Mouse (Mus musculus): Measurements from ENCODE around the gene B4galnt2.

B4galnt2 gene

DNA sequence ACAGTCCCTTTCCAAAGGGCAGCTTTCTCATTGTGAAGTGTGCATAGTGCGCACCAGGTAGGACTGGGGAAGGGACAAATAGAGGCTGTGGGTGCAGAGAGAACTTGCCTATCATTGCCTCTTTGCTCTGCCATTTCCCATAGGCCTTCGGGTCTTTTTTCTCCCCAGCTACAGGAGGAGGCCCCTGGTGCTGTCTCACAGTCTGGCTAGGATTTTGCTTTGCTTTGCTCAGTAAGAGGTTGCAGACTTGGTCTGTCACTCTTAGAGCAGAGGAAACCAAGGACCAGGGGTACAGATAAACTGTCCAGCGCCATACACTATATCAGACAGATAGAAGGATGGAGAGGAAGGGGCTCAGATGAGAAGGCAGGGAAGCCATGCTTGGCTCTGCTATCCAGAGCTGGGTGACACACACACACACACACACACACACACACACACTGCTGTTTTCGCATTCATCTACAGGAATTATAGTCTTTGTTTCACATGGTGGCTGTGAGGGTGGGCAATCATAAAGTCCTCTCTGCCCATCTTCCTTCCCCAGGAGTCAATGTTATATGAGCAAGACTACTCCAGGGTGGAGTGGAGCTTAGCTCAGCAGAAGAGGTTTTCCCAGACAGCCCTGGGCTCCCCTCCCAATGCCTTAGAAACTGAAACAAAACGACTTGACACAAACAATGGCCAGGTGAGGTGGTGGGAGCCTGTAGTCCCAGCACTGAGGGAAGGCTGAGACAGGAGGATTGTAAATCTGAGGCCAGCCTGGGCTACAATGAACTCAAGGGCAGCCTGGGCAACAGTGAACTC is 73.8 kb downstream of the B4galnt2 start:
- no peak for DNase-seq (ENCODE audit: low read depth)

DNA sequence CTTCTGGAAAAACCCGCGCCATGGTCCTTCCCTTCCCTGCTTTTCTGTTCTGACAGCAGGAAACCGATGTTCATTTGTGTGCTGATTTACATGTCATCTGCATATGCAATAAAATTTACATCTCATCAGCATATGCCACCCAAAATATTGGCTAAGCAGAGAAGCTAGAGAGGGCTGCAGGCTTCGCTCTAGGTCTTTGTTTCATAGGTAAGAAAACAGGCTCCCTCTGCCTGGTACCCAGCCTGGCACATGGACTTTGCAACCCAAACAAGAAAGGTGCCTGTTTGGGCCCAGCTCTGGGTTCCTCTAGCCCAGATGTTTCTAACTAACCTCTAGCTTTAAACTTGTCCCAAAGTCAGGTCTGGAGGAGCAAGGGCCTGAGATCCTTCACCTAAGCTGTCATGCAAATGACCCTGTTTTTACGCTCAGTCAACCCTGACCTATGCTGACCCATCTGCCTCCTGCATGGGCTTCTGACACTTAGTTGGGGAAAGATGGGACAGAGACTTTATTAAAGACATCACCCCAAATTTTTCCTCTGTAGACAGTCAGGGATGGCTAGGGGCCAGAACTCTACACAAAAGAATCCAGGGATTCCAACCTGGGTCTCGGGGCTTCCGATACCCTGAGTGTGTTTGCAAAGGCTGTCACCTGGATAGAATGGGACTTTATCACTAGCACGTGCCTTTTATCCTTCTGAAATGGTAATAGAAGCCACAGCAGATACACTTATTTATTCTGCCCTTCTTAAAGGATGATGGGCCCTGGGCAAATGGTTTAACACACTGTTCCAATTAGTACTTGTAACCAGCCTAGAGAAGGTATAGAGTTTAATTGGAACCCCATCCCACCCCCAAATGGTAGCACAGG is 75.5 kb downstream of the B4galnt2 start:
- DNase-seq (ENCODE audit: low read depth), result no peak

DNA sequence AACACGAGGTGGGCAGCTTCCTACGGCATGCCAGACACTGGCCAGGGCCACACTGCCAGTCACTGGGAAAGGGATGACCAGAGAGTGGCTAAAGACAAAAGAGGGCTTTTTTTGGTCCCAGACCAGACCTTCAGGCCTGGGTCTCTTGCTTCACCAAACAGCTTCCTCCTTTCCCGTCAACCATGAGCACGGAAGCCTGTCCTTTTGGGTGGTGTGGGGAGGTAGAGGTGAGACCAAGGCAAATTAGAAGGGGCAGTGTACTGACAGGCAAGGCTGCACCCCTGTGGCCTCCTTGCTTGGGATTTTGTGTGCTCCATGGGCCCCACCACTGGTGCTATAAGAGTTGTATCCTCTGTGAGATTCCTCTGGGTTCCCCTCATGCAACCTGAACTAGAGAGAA is 76.1 kb downstream of the B4galnt2 start:
- DNase-seq (ENCODE audit: low read depth), result no peak

DNA sequence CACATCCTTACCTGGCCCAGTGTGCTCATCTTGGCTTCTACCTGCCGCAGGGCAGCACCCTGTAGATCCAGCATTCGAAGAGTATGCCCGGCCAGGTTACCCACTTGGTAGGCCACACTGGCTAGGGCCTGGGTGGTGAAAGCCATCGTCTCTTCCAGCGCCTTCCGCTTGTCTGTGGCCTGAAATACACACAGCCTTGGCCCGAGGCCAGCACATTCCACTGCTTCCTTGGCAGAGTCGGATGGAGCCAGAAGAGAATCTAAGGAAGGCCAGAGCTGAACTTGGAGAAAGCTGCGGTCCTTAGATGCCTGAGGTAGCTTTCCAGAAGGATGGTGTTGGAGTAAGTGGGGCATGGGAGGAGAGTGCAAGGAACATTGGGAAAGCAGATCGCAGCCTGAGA is 77.6 kb downstream of the B4galnt2 start, which contains the start of gene Gngt2:
TSS of gene Gngt2 (plus strand) at position 158 of the 400 bp plus-strand sequence.
- no peak for DNase-seq (ENCODE audit: low read depth)

DNA sequence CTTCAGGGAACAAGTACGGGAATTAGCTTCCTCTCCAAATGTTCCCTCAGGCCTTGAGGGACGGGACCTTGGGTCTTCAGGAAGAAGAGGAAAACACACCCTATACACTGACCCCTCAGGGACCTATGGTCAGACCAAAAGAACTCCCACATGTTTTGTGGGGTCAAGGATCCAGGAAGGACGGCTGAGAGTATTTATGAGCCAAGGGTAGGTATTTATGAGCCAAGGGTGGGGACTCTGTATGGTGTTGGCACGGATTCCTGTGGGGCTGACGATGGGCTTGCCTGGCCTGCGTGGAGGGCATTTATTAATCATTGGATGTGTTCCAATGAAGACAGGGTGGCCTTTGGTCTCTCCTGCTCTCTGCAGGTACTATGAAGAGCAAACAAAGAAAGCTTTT is 78.3 kb downstream of the B4galnt2 start:
- DNase-seq (ENCODE audit: low read depth), result no peak

DNA sequence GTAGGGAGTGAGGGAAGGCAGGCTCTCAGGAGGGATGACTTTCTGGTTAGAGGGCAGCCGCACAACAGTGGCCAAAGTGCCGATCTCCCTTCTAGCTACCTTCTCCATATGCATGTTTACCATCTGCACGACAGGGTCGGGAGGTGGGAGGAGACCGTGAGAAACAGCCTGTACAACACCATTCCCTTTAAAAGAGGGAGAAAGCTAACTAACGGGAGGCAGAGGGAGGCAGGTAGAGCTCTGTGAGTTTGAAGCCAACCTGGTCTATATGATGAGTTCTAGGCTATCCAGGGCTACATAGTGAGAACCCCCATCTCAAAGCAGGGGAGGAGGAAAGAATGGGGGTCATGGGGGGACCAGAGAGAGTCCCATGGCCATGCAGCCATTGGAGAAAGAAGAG is 78.9 kb downstream of the B4galnt2 start:
- no peak for DNase-seq (ENCODE audit: low read depth)

DNA sequence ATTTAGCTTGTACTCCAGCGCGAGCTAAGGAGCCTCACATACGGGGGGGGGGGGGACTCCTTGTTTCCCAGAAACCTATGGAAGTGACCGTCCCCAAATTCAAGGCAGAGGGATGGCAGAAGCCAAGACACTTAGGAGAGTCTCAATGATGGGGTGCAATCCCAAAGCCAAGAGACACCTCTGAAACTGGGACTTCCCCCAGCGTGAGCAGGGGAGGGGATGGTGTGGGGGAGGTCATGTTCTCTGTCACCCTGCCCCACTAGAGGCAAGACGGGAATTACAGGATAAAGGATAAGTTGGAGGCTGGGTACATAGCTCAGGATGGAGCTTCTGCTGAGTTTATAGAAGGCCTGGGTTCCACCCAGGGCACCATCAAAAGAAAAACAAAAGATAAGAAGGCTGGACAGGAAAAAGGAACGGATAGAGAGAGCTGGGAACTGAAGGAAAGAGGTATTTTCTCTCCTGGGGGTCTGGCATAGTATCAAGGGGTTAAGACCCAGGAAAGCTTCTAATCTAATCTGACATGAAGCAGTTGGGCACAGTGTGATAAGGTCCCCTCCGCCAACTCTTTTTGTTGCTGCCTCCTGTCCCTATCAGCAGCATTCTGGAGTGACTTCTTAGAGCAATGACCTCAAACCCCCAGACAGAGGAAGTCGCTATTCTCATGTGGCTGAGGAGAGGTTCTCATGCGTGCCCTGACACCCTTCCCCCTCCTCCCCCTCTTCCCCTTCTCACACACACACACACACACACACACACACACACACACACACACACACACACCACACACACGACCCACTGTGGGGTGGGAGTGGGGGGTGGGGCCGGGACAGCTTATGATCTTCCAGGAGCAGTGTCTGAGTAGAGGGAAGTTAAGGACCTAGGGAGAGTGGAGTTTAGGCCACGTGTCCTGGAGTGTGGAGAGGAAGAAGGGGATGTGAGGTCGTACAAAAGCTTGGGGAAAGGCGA is 79.7 kb downstream of the B4galnt2 start:
- DNase-seq (ENCODE audit: low read depth), result peak; percentile 90

DNA sequence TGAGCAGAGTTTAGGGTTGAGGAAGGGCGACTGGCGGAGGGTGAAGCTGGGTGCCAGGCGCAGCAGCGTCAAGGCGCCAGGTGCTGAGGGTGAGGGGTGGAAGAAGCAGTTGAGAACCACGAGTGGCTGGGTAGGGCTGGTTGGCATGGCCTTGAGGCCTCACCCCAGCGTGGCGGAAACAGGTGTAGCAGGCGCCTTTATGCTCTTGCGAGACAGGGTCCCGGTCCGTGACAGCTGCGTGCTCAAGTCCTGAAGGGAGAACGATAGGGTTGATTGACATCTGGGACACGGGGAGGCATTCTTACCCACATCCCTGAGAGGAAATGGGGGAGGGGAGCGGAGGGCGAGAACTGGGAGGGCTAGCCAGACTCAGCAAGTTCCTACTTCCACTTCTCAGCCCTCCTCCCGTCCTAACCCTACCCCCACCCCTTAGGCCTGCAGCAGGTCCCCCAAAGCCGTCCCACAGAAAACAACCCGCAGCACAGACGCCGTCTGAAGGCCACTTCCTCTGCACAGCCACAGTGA is 80.5 kb downstream of the B4galnt2 start:
- DNase-seq (ENCODE audit: low read depth), result peak; percentile 89

DNA sequence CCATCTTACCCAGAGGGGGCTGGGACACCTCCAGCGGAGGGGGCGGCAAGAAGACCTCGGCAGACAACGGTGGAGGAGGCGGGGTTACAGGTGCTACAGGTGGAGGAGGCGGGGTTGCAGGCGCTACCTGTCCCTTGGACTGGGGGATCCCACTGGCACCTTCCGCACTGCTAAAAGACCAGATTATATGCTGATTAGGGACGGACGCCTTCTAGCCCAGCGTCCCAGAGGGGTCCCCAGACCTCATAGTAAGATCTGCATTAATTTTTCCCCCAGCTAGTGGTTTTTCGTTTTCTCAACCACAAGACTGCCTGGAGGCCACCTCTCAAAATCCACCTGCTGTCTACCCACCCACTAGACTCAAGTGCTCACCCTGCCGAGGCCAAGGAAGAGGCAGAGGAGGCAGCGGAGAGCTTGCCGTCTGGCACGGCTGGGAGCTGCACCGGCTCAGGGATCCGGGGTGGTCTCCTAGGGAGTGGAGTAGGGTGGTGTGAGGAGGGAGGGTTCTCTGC is 81.0 kb downstream of the B4galnt2 start:
- DNase-seq (ENCODE audit: low read depth), result no peak

DNA sequence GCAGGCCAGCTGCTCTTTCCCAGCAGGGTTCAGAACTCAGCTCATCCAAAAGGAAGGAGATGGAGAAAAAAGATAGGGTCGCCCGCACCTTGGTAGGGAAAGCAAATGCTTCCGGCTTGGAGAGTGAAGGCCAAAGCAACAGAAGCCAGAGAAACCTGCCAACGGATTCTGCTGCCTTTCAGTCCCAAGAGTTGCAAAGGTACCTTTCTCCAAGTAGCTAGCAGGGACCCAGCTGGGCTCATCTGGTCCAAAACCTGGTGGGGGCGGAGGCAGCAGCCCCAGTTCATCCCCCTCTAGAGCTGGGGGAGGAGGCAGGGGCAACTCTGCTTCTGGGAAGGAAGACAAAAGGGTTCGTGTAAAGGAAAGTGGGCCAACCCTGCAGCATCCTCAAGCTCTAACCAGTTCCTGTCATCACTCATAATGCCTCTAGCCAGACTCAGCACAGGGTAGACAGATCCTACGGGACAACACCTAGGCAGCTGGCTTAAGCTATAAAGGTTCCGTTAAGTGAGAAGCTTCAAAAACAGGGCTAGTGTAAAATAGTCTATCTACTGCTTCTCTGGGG is 81.6 kb downstream of the B4galnt2 start:
- no peak for DNase-seq (ENCODE audit: low read depth)

DNA sequence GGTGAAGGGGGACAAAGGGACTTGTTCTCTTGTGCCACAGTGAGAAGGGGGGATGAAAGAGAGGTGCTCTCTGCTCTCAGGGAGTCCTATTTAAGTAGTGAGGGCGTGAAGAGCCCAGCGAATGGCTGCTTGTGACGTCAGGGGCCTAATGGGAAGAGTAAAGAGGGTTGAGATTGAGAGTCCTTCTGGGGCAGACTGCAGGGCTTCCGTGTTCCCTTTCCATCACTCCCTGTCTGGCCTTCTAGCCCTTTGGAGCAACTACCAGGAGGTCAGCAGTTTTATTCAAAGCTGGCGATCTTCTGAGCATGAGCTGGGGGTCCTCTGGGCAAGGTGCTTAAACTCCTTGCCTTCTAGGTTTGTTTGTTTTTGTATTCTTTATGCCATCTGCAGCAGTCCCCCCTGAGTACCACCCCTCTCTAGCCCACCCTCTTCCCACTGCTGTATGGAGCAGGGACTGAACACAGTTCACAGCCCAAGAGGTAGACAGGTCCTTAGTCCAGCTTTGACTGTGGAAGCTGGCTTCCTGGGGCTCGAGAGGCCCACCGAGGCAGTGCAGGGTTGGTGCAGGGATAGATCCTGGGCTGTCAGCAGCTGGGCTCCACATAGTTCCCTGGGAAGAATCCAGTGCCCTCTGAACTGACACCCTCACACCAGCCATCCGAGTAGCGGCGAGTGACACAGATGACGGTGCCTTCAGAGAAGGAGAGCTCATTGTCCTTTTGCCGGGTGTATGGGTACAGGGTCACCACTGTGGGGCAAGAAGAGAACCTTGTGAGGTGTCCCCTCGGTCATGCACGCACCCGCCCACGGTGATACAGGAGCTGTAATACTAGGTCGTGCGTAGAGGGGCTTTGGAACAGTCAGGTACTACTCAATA is 82.3 kb downstream of the B4galnt2 start:
- no peak for DNase-seq (ENCODE audit: low read depth)

DNA sequence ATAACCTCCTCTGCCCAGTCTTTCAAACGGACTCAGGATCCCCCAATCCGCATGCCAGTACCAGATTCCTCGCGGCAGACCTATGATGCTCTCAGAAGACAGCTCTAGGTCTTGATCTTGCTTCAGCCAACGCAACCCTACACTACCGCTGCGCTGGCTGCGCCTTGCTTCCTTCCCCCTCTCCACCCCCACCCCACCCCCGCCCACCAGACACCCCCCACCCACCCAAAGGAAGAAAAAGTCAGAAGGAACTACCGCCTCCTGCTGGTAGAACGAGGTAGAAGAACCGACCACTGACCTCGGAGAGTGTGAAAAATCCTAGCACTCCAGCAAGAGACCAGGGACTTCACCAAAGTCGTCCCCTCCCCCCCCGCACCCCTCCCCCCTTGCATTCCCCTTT is 83.0 kb downstream of the B4galnt2 start:
- no peak for DNase-seq (ENCODE audit: low read depth)

DNA sequence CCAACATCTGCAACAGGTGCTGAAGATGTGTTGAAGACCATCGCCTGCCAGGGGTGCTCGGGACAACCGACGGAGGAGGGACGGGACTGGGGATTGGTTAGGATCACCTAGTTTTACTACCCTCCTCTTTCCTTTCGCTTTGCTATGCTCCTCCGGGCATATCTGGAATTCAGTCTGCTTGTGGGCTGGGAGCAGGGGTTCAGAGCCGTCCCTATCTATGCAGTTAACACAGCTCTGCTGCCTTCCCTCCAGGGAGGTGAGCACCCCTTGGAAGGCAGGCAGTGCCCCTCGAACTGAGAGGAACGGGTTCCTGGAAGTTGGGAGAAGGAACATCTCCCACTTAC is 83.4 kb downstream of the B4galnt2 start:
- DNase-seq (ENCODE audit: low read depth), result no peak

DNA sequence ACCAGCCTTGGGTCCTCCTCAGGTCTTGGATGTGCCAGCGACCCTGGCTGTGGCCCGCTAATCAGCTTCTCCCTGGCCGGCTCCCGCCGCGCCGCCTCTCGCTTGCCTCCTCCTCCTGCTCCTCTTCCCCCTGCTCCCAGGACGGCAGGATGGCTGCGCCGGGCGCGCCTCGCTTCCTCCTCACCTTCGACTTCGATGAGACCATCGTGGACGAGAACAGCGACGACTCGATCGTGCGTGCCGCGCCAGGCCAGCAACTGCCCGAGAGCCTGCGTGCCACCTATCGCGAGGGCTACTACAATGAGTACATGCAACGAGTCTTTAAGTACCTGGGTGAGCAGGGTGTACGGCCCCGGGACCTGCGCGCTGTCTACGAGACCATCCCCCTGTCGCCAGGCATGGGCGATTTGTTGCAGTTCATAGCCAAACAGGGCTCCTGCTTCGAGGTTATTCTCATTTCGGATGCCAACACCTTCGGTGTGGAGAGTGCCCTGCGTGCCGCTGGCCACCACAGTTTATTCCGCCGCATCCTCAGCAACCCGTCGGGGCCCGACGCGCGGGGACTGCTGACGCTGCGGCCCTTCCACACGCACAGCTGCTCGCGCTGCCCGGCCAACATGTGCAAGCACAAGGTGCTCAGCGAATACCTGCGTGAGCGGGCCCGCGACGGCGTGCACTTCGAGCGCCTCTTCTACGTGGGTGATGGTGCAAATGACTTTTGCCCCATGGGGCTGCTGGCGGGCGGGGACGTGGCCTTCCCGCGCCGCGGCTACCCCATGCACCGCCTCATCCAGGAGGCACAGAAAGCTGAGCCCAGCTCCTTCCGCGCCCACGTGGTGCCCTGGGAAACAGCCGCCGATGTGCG is 84.0 kb downstream of the B4galnt2 start:
- DNase-seq (ENCODE audit: low read depth), result no peak

DNA sequence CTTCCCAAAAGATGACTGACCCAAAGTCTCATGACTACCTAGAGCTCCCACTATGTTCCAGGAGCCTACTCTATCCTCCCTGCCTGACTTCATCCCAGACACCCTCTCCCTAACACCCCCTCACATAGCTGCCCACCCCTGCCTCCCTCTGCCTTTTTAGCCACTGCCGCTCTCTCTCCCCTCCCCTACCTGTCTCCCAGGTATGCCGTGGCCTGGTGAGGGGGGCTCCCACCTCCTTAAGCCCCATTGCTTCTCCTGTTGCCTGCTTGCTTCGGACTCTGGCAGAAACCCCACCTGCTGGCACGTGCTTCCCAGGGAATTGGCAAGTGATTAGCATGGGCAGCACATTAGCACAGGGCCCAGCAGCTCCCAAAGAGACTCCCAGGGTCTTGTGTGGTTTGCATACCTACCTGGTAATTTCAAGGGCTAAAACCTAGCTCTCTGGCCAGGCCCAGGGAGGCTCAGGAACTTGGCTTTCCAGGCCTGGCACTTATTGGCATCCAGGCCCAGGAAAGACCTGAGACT is 85.1 kb downstream of the B4galnt2 start:
- no peak for DNase-seq (ENCODE audit: low read depth)

DNA sequence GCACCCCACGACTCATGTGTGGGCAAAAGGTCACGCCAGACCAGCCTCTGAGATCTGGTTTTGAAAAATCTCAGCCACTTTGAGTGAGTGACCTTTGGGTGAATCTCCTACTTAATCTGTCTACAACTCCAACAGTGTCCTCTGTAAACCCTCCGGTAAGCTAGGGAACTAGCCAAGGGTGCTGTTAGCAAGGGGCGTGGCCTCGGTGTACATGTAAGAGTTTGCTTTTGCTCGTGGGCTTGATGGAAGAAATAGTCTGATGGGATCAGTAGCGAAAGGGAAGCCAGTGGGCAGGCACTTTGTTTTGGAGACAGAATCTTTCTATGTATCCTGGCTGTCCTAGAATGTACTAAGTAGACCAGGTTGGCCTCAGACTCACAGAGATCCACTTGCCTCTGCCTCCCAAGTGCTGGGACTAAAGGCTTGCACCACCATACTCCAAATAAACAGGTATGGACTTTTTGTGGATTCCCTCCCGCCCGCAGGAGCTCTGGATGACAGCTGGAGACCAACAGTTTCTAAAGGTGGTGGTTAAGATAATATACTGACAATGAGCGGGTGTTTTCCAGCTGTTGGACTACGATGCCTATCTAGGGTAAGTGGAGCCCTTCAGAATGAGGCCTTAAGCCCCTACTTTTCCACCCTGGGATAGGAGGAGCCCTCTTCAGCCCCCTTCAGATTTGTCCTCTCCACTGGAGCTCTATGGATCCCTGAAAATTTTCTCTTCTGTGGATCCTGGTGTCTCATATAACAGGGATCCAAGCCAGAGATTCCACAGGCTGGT is 86.3 kb downstream of the B4galnt2 start:
- DNase-seq (ENCODE audit: low read depth), result no peak

DNA sequence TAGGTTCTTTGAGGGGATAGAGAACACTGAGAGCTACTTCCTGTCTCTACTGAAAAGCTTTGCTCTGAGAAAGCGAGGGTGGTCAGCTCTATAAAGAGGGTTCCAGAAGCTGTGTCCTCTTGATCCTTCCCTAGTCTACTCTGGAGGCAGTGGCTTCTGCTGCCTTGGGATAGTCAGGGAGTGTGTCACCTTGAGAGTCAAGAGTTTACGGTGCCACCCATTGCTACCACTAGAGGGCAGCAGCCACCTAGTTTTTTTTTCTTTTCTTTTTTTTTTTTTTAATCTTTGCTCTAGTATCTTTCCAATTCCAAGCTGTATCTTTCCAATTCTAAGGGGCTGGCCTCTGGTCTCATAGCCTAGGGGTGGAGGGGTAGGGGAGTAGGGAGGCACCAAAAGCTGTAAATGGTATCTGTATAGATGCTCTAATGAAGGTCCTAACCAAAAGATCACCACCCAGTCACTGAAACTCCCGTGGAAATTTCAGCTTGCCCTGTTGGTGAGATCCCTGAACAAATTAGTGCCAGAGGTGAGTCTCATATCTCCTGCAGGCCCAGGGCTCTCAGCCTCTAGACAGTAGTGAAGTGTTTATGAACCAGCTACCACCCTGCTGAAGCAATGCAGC is 87.1 kb downstream of the B4galnt2 start:
- DNase-seq (ENCODE audit: low read depth), result peak; percentile 74

DNA sequence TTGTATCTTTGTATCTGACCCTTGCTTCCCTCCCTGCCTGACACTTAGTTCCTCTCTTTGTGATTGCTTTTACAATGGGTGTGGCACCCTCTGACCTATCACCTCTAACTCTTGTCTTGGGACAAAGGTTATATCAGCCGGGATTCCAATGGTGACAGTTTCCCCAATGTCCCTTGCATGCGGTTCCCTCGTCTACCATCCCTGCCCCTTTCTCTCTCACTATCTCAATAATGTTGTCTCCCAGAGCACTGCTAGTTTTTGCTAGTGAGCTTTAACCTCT is 87.6 kb downstream of the B4galnt2 start:
- no peak for DNase-seq (ENCODE audit: low read depth)

Data from 416B (cell line).